Mouse (Mus musculus): ENCODE results near the gene Myod1. TPM values are rescaled to one million over a fixed set of nuclear protein-coding genes. Genes with fewer than 3 reads are reported as not detected.

The Myod1 gene
- polyA plus RNA-seq, 1 experiment: 0.05 TPM

DNA sequence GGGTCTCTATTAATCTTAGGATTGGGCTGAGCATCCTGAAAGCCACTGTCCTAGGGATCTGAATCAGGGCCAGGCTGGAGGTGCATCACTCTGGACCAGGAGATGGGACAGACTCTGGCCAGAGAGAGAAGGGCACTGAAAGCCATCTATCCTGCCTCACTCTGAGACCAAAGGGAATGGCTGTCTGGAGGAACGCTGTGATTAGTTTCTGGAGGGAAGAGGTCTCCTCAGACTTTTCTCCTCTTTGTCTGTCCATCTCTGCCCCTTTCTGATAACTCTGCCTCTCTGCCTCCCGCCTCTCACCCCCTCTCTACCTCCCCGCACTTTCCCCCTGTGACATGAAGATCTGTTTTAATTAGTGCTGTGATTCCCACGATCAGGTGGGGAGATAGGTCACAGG is 18.7 kb downstream of the Myod1 start:
- 68% methylated on average over 4 of the region's 4 CpGs for WGBS

GRCm38 (mm10) chr7:46395571-46395970 is 19.3 kb downstream of the Myod1 start:
- TF ChIP-seq POLR2A (IDR thresholded peaks at IDR 0.05; ENCODE audit: control insufficient read depth, extremely low read depth, insufficient read depth, low read length, poor library complexity) (no peak), CTCF (IDR thresholded peaks at IDR 0.05; ENCODE audit: borderline replicate concordance, control insufficient read depth, extremely low read depth, insufficient read depth, low read length, poor library complexity) (no peak)
- H3K4me3 ChIP-seq (ENCODE audit: control insufficient read depth, insufficient read depth, low read length): no peak overlapping the region
- H3K4me1 ChIP-seq (replicated peaks; ENCODE audit: control insufficient read depth, insufficient read depth, low read length): peaks cover 36% of the 10 kb centered on the region
- no peaks in the 10 kb centered on the region for H3K36me3 ChIP-seq (ENCODE audit: control insufficient read depth, insufficient read depth, low read length)
- no peak for DNase-seq
- H3K27me3 ChIP-seq (ENCODE audit: control insufficient read depth, insufficient read depth, low read length): no peaks in the 10 kb centered on the region; the same call in 1 of the 2 replicates
- H3K27ac ChIP-seq (ENCODE audit: control insufficient read depth, insufficient read depth, low read length): no peak overlapping the region
- WGBS: 63% methylated on average over 6 of the region's 6 CpGs

More for the DNA sequence above, 18.7 kb downstream of the Myod1 start:
- H3K4me1 ChIP-seq (replicated peaks; ENCODE audit: control insufficient read depth, insufficient read depth, low read length): peaks cover 40% of the 10 kb centered on the region
- H3K27me3 ChIP-seq (ENCODE audit: control insufficient read depth, insufficient read depth, low read length): no peaks in the 10 kb centered on the region; the same call in 1 of the 2 replicates
- no peak overlapping the region for H3K4me3 ChIP-seq (ENCODE audit: control insufficient read depth, insufficient read depth, low read length)
- no peaks in the 10 kb centered on the region for H3K36me3 ChIP-seq (ENCODE audit: control insufficient read depth, insufficient read depth, low read length)
- DNase-seq: no peak
- TF ChIP-seq CTCF (IDR thresholded peaks at IDR 0.05; ENCODE audit: borderline replicate concordance, control insufficient read depth, extremely low read depth, insufficient read depth, low read length, poor library complexity) (no peak), POLR2A (IDR thresholded peaks at IDR 0.05; ENCODE audit: control insufficient read depth, extremely low read depth, insufficient read depth, low read length, poor library complexity) (no peak)
- no peak overlapping the region for H3K27ac ChIP-seq (ENCODE audit: control insufficient read depth, insufficient read depth, low read length)

- peak within 1 kb of the TSS; percentile 42 for H3K4me3 ChIP-seq (ENCODE audit: control insufficient read depth, insufficient read depth, low read length)
- H3K27ac ChIP-seq (ENCODE audit: control insufficient read depth, insufficient read depth, low read length): no peak within 1 kb of the TSS
- TF ChIP-seq POLR2A (IDR thresholded peaks at IDR 0.05; ENCODE audit: control insufficient read depth, extremely low read depth, insufficient read depth, low read length, poor library complexity): no peak
- TF ChIP-seq CTCF (IDR thresholded peaks at IDR 0.05; ENCODE audit: borderline replicate concordance, control insufficient read depth, extremely low read depth, insufficient read depth, low read length, poor library complexity): peak; percentile 52; the same call in 1 of the 2 replicates
- peak; percentile 67 for DNase-seq
- 2% methylated on average over 84 of the region's 93 CpGs for WGBS
- H3K4me1 ChIP-seq (replicated peaks; ENCODE audit: control insufficient read depth, insufficient read depth, low read length): peaks cover 34% of the 10 kb centered on the region
- H3K36me3 ChIP-seq (ENCODE audit: control insufficient read depth, insufficient read depth, low read length): no peaks in the 10 kb centered on the region
- H3K27me3 ChIP-seq (ENCODE audit: control insufficient read depth, insufficient read depth, low read length): no peaks in the 10 kb centered on the region; the same call in 1 of the 2 replicates
These were observed 20.1 kb downstream of the Myod1 start, which contains the start of gene Kcnc1 for GRCm38 (mm10) chr7:46396231-46396927. Gene Kcnc1, plus strand, starts transcription at chr7:46396497.

GRCm38 (mm10) chr7:46396928-46397731 is 20.9 kb downstream of the Myod1 start:
- Histone ChIP-seq H3K27ac (ENCODE audit: control insufficient read depth, insufficient read depth, low read length) (no peak overlapping the region), H3K27me3 (ENCODE audit: control insufficient read depth, insufficient read depth, low read length) (no peaks in the 10 kb centered on the region; the same call in 1 of the 2 replicates), H3K4me1 (replicated peaks; ENCODE audit: control insufficient read depth, insufficient read depth, low read length) (peaks cover 27% of the 10 kb centered on the region), H3K4me3 (ENCODE audit: control insufficient read depth, insufficient read depth, low read length) (peak overlapping the region; percentile 42), H3K36me3 (ENCODE audit: control insufficient read depth, insufficient read depth, low read length) (no peaks in the 10 kb centered on the region)
- DNase-seq: no peak
- TF ChIP-seq POLR2A (IDR thresholded peaks at IDR 0.05; ENCODE audit: control insufficient read depth, extremely low read depth, insufficient read depth, low read length, poor library complexity): no peak
- TF ChIP-seq CTCF (IDR thresholded peaks at IDR 0.05; ENCODE audit: borderline replicate concordance, control insufficient read depth, extremely low read depth, insufficient read depth, low read length, poor library complexity): peak; percentile 27; the same call in 1 of the 2 replicates
- 8% methylated on average over 62 of the region's 64 CpGs for WGBS

DNA sequence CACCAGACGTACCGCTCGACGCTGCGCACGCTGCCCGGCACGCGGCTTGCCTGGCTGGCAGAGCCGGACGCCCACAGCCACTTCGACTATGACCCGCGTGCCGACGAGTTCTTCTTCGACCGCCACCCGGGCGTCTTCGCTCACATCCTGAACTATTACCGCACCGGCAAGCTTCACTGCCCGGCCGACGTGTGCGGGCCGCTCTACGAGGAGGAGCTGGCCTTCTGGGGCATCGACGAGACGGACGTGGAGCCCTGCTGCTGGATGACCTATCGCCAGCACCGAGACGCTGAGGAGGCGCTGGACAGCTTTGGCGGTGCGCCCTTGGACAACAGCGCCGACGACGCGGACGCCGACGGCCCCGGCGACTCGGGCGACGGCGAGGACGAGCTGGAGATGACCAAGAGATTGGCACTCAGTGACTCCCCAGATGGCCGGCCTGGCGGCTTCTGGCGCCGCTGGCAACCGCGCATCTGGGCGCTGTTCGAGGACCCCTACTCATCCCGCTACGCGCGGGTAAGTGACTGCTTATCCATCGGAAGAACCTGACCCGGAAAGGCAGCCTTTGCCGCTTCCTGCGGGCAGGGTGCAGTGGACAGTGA is 21.6 kb downstream of the Myod1 start:
- no peak for DNase-seq
- no peaks in the 10 kb centered on the region; the same call in 1 of the 2 replicates for H3K27me3 ChIP-seq (ENCODE audit: control insufficient read depth, insufficient read depth, low read length)

GRCm38 (mm10) chr7:46398612-46399011 is 22.3 kb downstream of the Myod1 start:
- no peak overlapping the region for H3K4me3 ChIP-seq (ENCODE audit: control insufficient read depth, insufficient read depth, low read length)
- 29% methylated on average over 4 of the region's 4 CpGs for WGBS

More for the DNA sequence above, 21.6 kb downstream of the Myod1 start:
- no peak overlapping the region for H3K27ac ChIP-seq (ENCODE audit: control insufficient read depth, insufficient read depth, low read length)
- H3K36me3 ChIP-seq (ENCODE audit: control insufficient read depth, insufficient read depth, low read length): no peaks in the 10 kb centered on the region
- peaks cover 26% of the 10 kb centered on the region for H3K4me1 ChIP-seq (replicated peaks; ENCODE audit: control insufficient read depth, insufficient read depth, low read length)
- no peak for TF ChIP-seq CTCF (IDR thresholded peaks at IDR 0.05; ENCODE audit: borderline replicate concordance, control insufficient read depth, extremely low read depth, insufficient read depth, low read length, poor library complexity)
- TF ChIP-seq POLR2A (IDR thresholded peaks at IDR 0.05; ENCODE audit: control insufficient read depth, extremely low read depth, insufficient read depth, low read length, poor library complexity): no peak
- 23% methylated on average over 70 of the region's 70 CpGs for WGBS
- no peak overlapping the region for H3K4me3 ChIP-seq (ENCODE audit: control insufficient read depth, insufficient read depth, low read length)

More at GRCm38 (mm10) chr7:46398612-46399011, 22.3 kb downstream of the Myod1 start:
- H3K27ac ChIP-seq (ENCODE audit: control insufficient read depth, insufficient read depth, low read length): no peak overlapping the region
- H3K36me3 ChIP-seq (ENCODE audit: control insufficient read depth, insufficient read depth, low read length): no peaks in the 10 kb centered on the region
- no peaks in the 10 kb centered on the region; the same call in 1 of the 2 replicates for H3K27me3 ChIP-seq (ENCODE audit: control insufficient read depth, insufficient read depth, low read length)
- H3K4me1 ChIP-seq (replicated peaks; ENCODE audit: control insufficient read depth, insufficient read depth, low read length): peaks cover 21% of the 10 kb centered on the region
- no peak for TF ChIP-seq POLR2A (IDR thresholded peaks at IDR 0.05; ENCODE audit: control insufficient read depth, extremely low read depth, insufficient read depth, low read length, poor library complexity)
- no peak for TF ChIP-seq CTCF (IDR thresholded peaks at IDR 0.05; ENCODE audit: borderline replicate concordance, control insufficient read depth, extremely low read depth, insufficient read depth, low read length, poor library complexity)
- DNase-seq: no peak
